Mouse (Mus musculus): ENCODE measurements around the gene Mef2a.

DNA sequence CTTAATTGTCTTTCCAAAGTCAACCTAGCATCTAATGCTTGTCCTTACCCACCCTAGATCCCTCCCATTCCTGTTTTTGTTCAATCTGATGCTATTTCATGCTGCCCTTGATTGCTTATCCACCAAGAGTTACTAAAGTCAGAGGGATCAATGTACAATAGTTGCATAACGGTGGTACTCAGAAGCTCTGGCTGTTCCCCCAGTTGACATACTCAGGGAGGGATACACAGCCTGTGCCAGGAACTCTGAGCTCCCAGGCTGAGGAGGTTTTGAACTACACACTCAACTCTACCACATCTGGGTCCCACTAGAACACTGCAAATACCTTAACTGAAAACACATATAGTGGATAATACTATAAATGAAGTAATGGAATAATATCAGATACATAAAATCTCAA, 164.3 kb downstream of the Mef2a start:
- TF ChIP-seq POLR2A (IDR thresholded peaks at IDR 0.05; ENCODE audit: insufficient read length, low read depth) (no peak), TCF12 (IDR thresholded peaks at IDR 0.05; ENCODE audit: insufficient read depth, poor library complexity, severe bottlenecking) (no peak), MYOG (IDR thresholded peaks at IDR 0.05; ENCODE audit: control insufficient read depth in 1 of 3, insufficient read depth in 1 of 3, insufficient read length in 2 of 3, low read depth in 2 of 3) (no peak), CEBPB (IDR thresholded peaks at IDR 0.05; ENCODE audit: insufficient read depth, poor library complexity, severe bottlenecking) (no peak)

All from myocyte (in vitro differentiated cells).